ENCODE assay signal across 35 mouse cellular contexts in genomic region chr6:147838846-147839245, GRCm38 (mm10).
"Had no signal": no experiment of that assay in that cellular context is flagged by ENCODE, and none has a peak within 500 bp of the region (broad histone marks: within the 10 kb centered on the region; RNA-seq: fewer than 3 reads in every experiment).

No protein-coding gene starts in this region.

- H3K27me3 ChIP-seq: heart, embryonic 12.5 days; heart, embryonic 13.5 days; heart, embryonic 15.5 days; hindbrain, embryonic 12.5 days; hindbrain, embryonic 13.5 days; hindbrain, embryonic 15.5 days; intestine, embryonic 15.5 days; kidney, embryonic 15.5 days had no signal

- H3K27ac ChIP-seq: heart, embryonic 13.5 days; heart, embryonic 15.5 days; hindbrain, embryonic 10.5 days; hindbrain, embryonic 12.5 days; hindbrain, embryonic 13.5 days; hindbrain, embryonic 14.5 days; hindbrain, embryonic 15.5 days; hindbrain, postnatal 0 days; intestine, embryonic 15.5 days; kidney, embryonic 15.5 days; kidney, postnatal 0 days; layer of hippocampus, adult 2 months; left cerebral cortex, adult 2 months had no signal

- ATAC-seq: hindbrain, embryonic 16.5 days; hindbrain, postnatal 0 days; inflammation-experienced regulatory T-cells, adult 6 months; intestine, embryonic 15.5 days; intestine, embryonic 16.5 days; intestine, postnatal 0 days had no signal

- H3K4me2 ChIP-seq: heart, embryonic 11.5 days; heart, embryonic 12.5 days; heart, embryonic 13.5 days; heart, embryonic 15.5 days; hindbrain, embryonic 12.5 days; hindbrain, embryonic 13.5 days; hindbrain, embryonic 14.5 days; hindbrain, embryonic 15.5 days; intestine, embryonic 15.5 days; kidney, embryonic 15.5 days had no signal

- H3K9me3 ChIP-seq: heart, embryonic 12.5 days; heart, embryonic 15.5 days; hindbrain, embryonic 10.5 days; hindbrain, embryonic 12.5 days; hindbrain, embryonic 13.5 days; intestine, embryonic 15.5 days; kidney, embryonic 15.5 days had no signal

- H3K36me3 ChIP-seq: heart, embryonic 12.5 days; heart, embryonic 13.5 days; heart, embryonic 15.5 days; hindbrain, embryonic 10.5 days; hindbrain, embryonic 12.5 days; hindbrain, embryonic 13.5 days; hindbrain, embryonic 15.5 days; intestine, embryonic 15.5 days; kidney, embryonic 15.5 days had no signal

- DNase-seq: heart, postnatal 10 days; heart, postnatal 14 days; heart, postnatal 36 days; heart, postnatal 4 days; kidney, adult 11 months; kidney, adult 18-20 months; kidney, adult 2 months; kidney, adult 8-10 months; kidney, adult 9 months; kidney, postnatal 10 days; kidney, postnatal 14 days; kidney, postnatal 25 days; kidney, postnatal 36 days; kidney, postnatal 4 days; layer of hippocampus, adult 9-11 months; layer of hippocampus, postnatal 36 days had no signal

- H3K4me1 ChIP-seq: heart, embryonic 12.5 days; heart, embryonic 13.5 days; heart, embryonic 15.5 days; hindbrain, embryonic 10.5 days; hindbrain, embryonic 12.5 days; hindbrain, embryonic 13.5 days; intestine, embryonic 15.5 days; kidney, embryonic 15.5 days had no signal

- H3K4me3 ChIP-seq: heart, embryonic 12.5 days; heart, embryonic 13.5 days; heart, embryonic 15.5 days; hindbrain, embryonic 10.5 days; hindbrain, embryonic 12.5 days; hindbrain, embryonic 13.5 days; hindbrain, embryonic 15.5 days; intestine, embryonic 15.5 days; kidney, embryonic 15.5 days; layer of hippocampus, adult 2 months; left cerebral cortex, adult 2 months had no signal

- H3K9ac ChIP-seq: heart, embryonic 12.5 days; heart, embryonic 13.5 days; heart, embryonic 15.5 days; hindbrain, embryonic 12.5 days; hindbrain, embryonic 13.5 days; hindbrain, embryonic 14.5 days; hindbrain, embryonic 15.5 days; intestine, embryonic 15.5 days; kidney, embryonic 15.5 days had no signal
